8 mouse cellular contexts compared by ENCODE assay signal in the genomic region with DNA sequence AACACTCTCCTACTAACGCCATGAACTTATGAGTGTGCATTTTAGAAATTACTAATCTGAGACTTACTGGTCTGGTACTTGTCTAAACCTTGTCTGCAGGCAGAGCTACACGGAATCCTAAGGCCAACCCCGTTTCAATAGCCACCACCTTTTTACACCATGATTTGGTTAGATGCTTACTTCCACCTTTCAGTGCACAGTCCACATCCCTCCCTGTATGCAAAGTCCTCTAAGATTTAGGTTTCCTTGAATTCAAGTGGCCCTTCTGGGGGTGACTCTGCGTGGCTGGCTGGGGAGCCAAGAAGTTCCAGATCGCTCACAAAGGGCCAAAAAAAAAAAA. TPM values are rescaled to one million over a fixed set of nuclear protein-coding genes. Genes with fewer than 3 reads are reported as not detected.
DNase-seq lines count a peak whose midpoint lies in the region; ATAC-seq and TF ChIP-seq lines count a peak whose summit lies in the region.

No protein-coding gene starts in this region.

- no peak for TF ChIP-seq CTCF in cortical plate, adult 2 months (IDR thresholded peaks at IDR 0.05; ENCODE audit: extremely low read depth, insufficient read depth, low read length)

- peak overlapping the region; percentile 99 for H3K27ac ChIP-seq in kidney, embryonic 15.5 days
- no peak overlapping the region; the same call in 1 of the 2 replicates for H3K27ac ChIP-seq in cortical plate, adult 2 months (ENCODE audit: insufficient read depth, low read length)
- peak overlapping the region; percentile 99 for H3K27ac ChIP-seq in intestine, embryonic 14.5 days (ENCODE audit: low read depth)
- peak overlapping the region; percentile 63 for H3K27ac ChIP-seq in midbrain, embryonic 16.5 days (ENCODE audit: low read length)

- ATAC-seq in kidney, embryonic 15.5 days (replicated peaks; ENCODE audit: low FRiP score), result peak; percentile 49; the same call in 1 of the 2 replicates
- ATAC-seq in intestine, embryonic 14.5 days (replicated peaks; ENCODE audit: low FRiP score, low TSS enrichment, low read depth), result peak; percentile 42
- ATAC-seq in midbrain, embryonic 16.5 days, result no peak

- H3K27me3 ChIP-seq in kidney, embryonic 15.5 days, result no peaks in the 10 kb centered on the region
- H3K27me3 ChIP-seq in intestine, embryonic 14.5 days (replicated peaks; ENCODE audit: control insufficient read depth, insufficient read depth, low read length), result no peaks in the 10 kb centered on the region
- no peaks in the 10 kb centered on the region for H3K27me3 ChIP-seq in midbrain, embryonic 16.5 days (ENCODE audit: control insufficient read depth, insufficient read depth, low read depth, low read length)

- WGBS in kidney, embryonic 15.5 days, result 2% methylated on average over 5 of the region's 5 CpGs
- under 1% methylated on average over 5 of the region's 5 CpGs for WGBS in intestine, embryonic 14.5 days
- WGBS in midbrain, embryonic 16.5 days, result 5% methylated on average over 5 of the region's 5 CpGs

- peak overlapping the region; percentile 62 for H3K4me2 ChIP-seq in kidney, embryonic 15.5 days
- H3K4me2 ChIP-seq in intestine, embryonic 14.5 days (ENCODE audit: low read length), result peak overlapping the region; percentile 68
- H3K4me2 ChIP-seq in midbrain, embryonic 16.5 days (ENCODE audit: low read length), result peak overlapping the region; percentile 79

- H3K4me1 ChIP-seq in kidney, embryonic 15.5 days, result peaks cover 28% of the 10 kb centered on the region
- peaks cover 1% of the 10 kb centered on the region for H3K4me1 ChIP-seq in cortical plate, adult 2 months (ENCODE audit: control insufficient read depth, insufficient read depth, low read length)
- peaks cover 9% of the 10 kb centered on the region for H3K4me1 ChIP-seq in intestine, embryonic 14.5 days (replicated peaks; ENCODE audit: control insufficient read depth, insufficient read depth, low read length)
- peaks cover 14% of the 10 kb centered on the region; the same call in 1 of the 2 replicates for H3K4me1 ChIP-seq in midbrain, embryonic 16.5 days (ENCODE audit: control insufficient read depth, insufficient read depth, low read length)

- DNase-seq in kidney, postnatal 14 days, result no peak
- no peak for DNase-seq in intestine, embryonic 14.5 days (ENCODE audit: low spot score)
- no peak for DNase-seq in MN1 (ENCODE audit: low spot score)
- no peak for DNase-seq in cerebellum, postnatal 10 days
- DNase-seq in cerebellum, adult 11-12 months, result no peak

- no peaks in the 10 kb centered on the region for H3K9me3 ChIP-seq in kidney, embryonic 15.5 days (replicated peaks)
- no peaks in the 10 kb centered on the region for H3K9me3 ChIP-seq in intestine, embryonic 14.5 days (ENCODE audit: control insufficient read depth, low read length)
- H3K9me3 ChIP-seq in midbrain, embryonic 16.5 days (replicated peaks; ENCODE audit: control insufficient read depth, low read length, poor library complexity, severe bottlenecking), result no peaks in the 10 kb centered on the region

- H3K36me3 ChIP-seq in kidney, embryonic 15.5 days, result peaks cover 6% of the 10 kb centered on the region; the same call in 1 of the 2 replicates
- H3K36me3 ChIP-seq in intestine, embryonic 14.5 days (ENCODE audit: control insufficient read depth, insufficient read depth, low read length), result peaks cover 3% of the 10 kb centered on the region; the same call in 1 of the 2 replicates
- no peaks in the 10 kb centered on the region for H3K36me3 ChIP-seq in midbrain, embryonic 16.5 days (ENCODE audit: control insufficient read depth, insufficient read depth, low read length)

- H3K4me3 ChIP-seq in kidney, embryonic 15.5 days (replicated peaks), result peak overlapping the region; percentile 93
- H3K4me3 ChIP-seq in cortical plate, adult 2 months (ENCODE audit: insufficient read depth, low read length), result peak overlapping the region; percentile 66
- peak overlapping the region; percentile 85 for H3K4me3 ChIP-seq in intestine, embryonic 14.5 days (ENCODE audit: low read depth, low read length)
- peak overlapping the region; percentile 60 for H3K4me3 ChIP-seq in midbrain, embryonic 16.5 days (ENCODE audit: low read depth, low read length)

- H3K9ac ChIP-seq in kidney, embryonic 15.5 days, result peak overlapping the region; percentile 96
- peak overlapping the region; percentile 98 for H3K9ac ChIP-seq in intestine, embryonic 14.5 days (ENCODE audit: low read length)
- peak overlapping the region; percentile 57 for H3K9ac ChIP-seq in midbrain, embryonic 16.5 days (ENCODE audit: low read depth, low read length)

- TF ChIP-seq POLR2A in cortical plate, adult 2 months (IDR thresholded peaks at IDR 0.05; ENCODE audit: extremely low read depth, insufficient read depth, low read length), result no peak

RNA-seq across cellular contexts. Expression of a gene that starts 0.5 kb away (rescaled TPM):
- polyA plus RNA-seq in kidney, embryonic 15.5 days (2015; fragmentation: Nextera tagmentation; extraction: Ambion mirVana), result 67.7 and 73.2 TPM in 2 replicates
- 17.7 and 18.5 TPM in 2 replicates for polyA plus RNA-seq in cortical plate, adult 2 months (2012; rRNA removed)
- 52.5 and 62.8 TPM in 2 replicates for polyA plus RNA-seq in intestine, embryonic 14.5 days (2014; fragmentation: Nextera tagmentation; extraction: Ambion mirVana)
- polyA plus RNA-seq in midbrain, embryonic 16.5 days (2015; fragmentation: Nextera tagmentation; extraction: Ambion mirVana), result 19.7 and 22.9 TPM in 2 replicates

RNA-seq across cellular contexts. Expression of a gene that starts 38.4 kb away (rescaled TPM):
- polyA plus RNA-seq in kidney, embryonic 15.5 days (2015; fragmentation: Nextera tagmentation; extraction: Ambion mirVana), result not detected in 2 replicates
- not detected in 2 replicates for polyA plus RNA-seq in cortical plate, adult 2 months (2012; rRNA removed)
- not detected in 2 replicates for polyA plus RNA-seq in intestine, embryonic 14.5 days (2014; fragmentation: Nextera tagmentation; extraction: Ambion mirVana)
- not detected in 2 replicates for polyA plus RNA-seq in midbrain, embryonic 16.5 days (2015; fragmentation: Nextera tagmentation; extraction: Ambion mirVana)

RNA-seq across cellular contexts. Expression of a gene that starts 54.9 kb away (rescaled TPM):
- polyA plus RNA-seq in kidney, embryonic 15.5 days (2015; fragmentation: Nextera tagmentation; extraction: Ambion mirVana), result 23.8 and 25.2 TPM in 2 replicates
- polyA plus RNA-seq in cortical plate, adult 2 months (2012; rRNA removed), result 39.4 and 39.5 TPM in 2 replicates
- polyA plus RNA-seq in intestine, embryonic 14.5 days (2014; fragmentation: Nextera tagmentation; extraction: Ambion mirVana), result 29.5 and 29.8 TPM in 2 replicates
- 34.6 and 37.5 TPM in 2 replicates for polyA plus RNA-seq in midbrain, embryonic 16.5 days (2015; fragmentation: Nextera tagmentation; extraction: Ambion mirVana)
